Mouse (Mus musculus) lung, postnatal 0 days (tissue): ENCODE data around the gene Ccdc62. TPM values are rescaled to one million over a fixed set of nuclear protein-coding genes. Genes with fewer than 3 reads are reported as not detected.

Experiments
- ATAC-seq: fragments of 200-750 bp; cut with Nextera tagmentation; 2 replicates; pipeline ENCODE4 v1.8.0; 2017; ENCODE audit warnings: moderate library complexity
- DNase-seq: peaks from one replicate; pipeline ENCODE4 v3.0.0-alpha.2; 2016; ENCODE audit warnings: low spot score
- H3K27ac ChIP-seq: fragments of 300-500 bp; sonication (generic); 2 replicates; pipeline ENCODE4 v1.5.1; 2014; ENCODE audit warnings: antibody characterized with exemption, mild to moderate bottlenecking, low read length, mixed read lengths
- H3K27me3 ChIP-seq: fragments of 300-500 bp; sonication (generic); replicated peaks from 2 replicates; pipeline ENCODE4 v1.6.1; 2014; ENCODE audit warnings: low read length, mixed read lengths; ENCODE audit not compliant: insufficient read depth
- H3K36me3 ChIP-seq: fragments of 300-500 bp; sonication (generic); 2 replicates; pipeline ENCODE4 v1.6.1; 2014; ENCODE audit warnings: low read length, mixed read lengths; ENCODE audit not compliant: insufficient read depth
- H3K4me1 ChIP-seq: fragments of 300-500 bp; sonication (generic); 2 replicates; pipeline ENCODE4 v1.6.1; 2014; ENCODE audit warnings: antibody characterized with exemption, low read depth, low read length, mixed read lengths; ENCODE audit not compliant: insufficient read depth
- H3K4me2 ChIP-seq: fragments of 300-500 bp; sonication (generic); replicated peaks from 2 replicates; pipeline ENCODE4 v1.6.1; 2014; ENCODE audit warnings: low read depth, mild to moderate bottlenecking, low read length, moderate library complexity, mixed read lengths
- H3K4me3 ChIP-seq: fragments of 300-500 bp; sonication (generic); 2 replicates; pipeline ENCODE4 v1.5.1; 2014; ENCODE audit warnings: low read depth, low read length
- H3K9ac ChIP-seq: fragments of 300-500 bp; sonication (generic); replicated peaks from 2 replicates; pipeline ENCODE4 v1.6.1; 2014; ENCODE audit warnings: low read depth, mild to moderate bottlenecking
- H3K9me3 ChIP-seq: fragments of 300-500 bp; sonication (generic); 2 replicates; pipeline ENCODE4 v1.6.1; 2016; ENCODE audit warnings: low read length, mixed read lengths
- CTCF ChIP-seq: IDR thresholded peaks from 2 replicates; pipeline ENCODE4 v1.5.1; 2016; ENCODE audit warnings: antibody characterized with exemption, mild to moderate bottlenecking
- EP300 ChIP-seq: IDR thresholded peaks from 2 replicates; pipeline ENCODE4 v1.6.1; 2016; ENCODE audit warnings: antibody characterized with exemption, mild to moderate bottlenecking, control low read depth
- WGBS: fragments of 180-500 bp; shearing (Covaris S2); extraction: QIAGEN DNeasy Blood & Tissue Kit; methylation state at CpG from one replicate; pipeline ENCODE4 v1.1.7; 2014; 5-methylcytosine and 5-hydroxymethylcytosine counted together
- polyA plus RNA-seq: library from polyadenylated mRNA; unstranded; fragments of >200 nt; fragmentation: Nextera tagmentation; extraction: Ambion mirVana; gene quantifications from 2 replicates; pipeline ENCODE4 v1.2.1, GENCODE M21; 2015

Gene Ccdc62
- polyA plus RNA-seq, 1 experiment from 2014 or later = 6.3 TPM

- Histone ChIP-seq H3K36me3 (no peaks in the 10 kb centered on the region), H3K4me1 (no peaks in the 10 kb centered on the region), H3K9ac (no peak overlapping the region), H3K9me3 (no peaks in the 10 kb centered on the region), H3K27me3 (no peaks in the 10 kb centered on the region), H3K4me2 (no peak overlapping the region), H3K27ac (no peak overlapping the region), H3K4me3 (no peak overlapping the region)
- no peak for TF ChIP-seq EP300
- TF ChIP-seq CTCF = no peak
- WGBS = 80% methylated on average over 4 of the region's 4 CpGs
- no peak for DNase-seq
- ATAC-seq = peak; percentile 64
Observed at GRCm38 (mm10) chr5:123964208-123964607, 33.7 kb downstream of the Ccdc62 start.

DNA sequence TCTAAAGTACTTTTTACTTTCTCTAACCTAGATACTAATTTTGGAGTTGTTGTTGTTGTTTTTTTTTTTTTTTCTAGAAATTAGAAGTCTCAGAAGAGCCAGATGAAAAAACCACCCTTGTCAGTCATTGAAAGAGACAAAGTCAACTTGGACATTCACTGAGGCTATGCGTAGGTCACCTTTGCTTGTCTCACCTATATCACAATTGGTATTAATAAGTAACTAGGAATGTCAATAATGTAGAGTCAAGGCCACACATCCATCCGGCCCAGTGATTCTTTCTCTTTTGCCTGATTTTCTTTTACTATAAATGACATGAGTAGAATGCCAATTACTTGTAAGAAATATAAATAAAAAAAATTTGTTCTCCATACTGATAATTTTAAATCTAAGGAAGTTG, 36.3 kb downstream of the Ccdc62 start:
- H3K4me1 ChIP-seq = no peaks in the 10 kb centered on the region
- no peak overlapping the region for H3K4me2 ChIP-seq
- H3K36me3 ChIP-seq = no peaks in the 10 kb centered on the region
- H3K9me3 ChIP-seq = no peaks in the 10 kb centered on the region
- 73% methylated on average over 2 of the region's 2 CpGs for WGBS
- H3K27ac ChIP-seq = no peak overlapping the region
- H3K4me3 ChIP-seq = no peak overlapping the region
- ATAC-seq = no peak
- no peak overlapping the region for H3K9ac ChIP-seq
- no peak for DNase-seq
- no peak for TF ChIP-seq EP300
- H3K27me3 ChIP-seq = no peaks in the 10 kb centered on the region

DNA sequence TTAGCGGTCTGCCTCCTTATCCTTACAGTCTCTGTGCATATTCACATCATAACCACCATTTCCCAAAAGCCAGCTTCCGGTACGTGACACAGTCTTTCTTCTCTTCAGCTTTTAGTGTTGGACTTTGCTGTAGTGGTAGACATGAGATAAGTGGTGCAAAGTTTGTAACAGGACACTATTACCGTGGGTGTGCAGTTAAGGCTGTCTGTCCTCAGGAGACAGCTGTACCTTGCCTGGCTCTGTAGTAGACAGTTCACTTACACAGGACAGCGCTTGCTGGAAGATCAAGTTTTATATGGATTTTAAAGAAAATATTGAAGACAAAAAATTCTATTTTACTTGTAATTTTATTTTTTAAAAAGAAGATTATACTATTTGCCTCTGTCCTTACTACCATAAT, 38.0 kb downstream of the Ccdc62 start:
- Histone ChIP-seq H3K27me3 (no peaks in the 10 kb centered on the region), H3K9me3 (no peaks in the 10 kb centered on the region)

GRCm38 (mm10) chr5:123969216-123969615, 38.7 kb downstream of the Ccdc62 start:
- Histone ChIP-seq H3K9ac (no peak overlapping the region), H3K27ac (no peak overlapping the region), H3K9me3 (no peaks in the 10 kb centered on the region), H3K4me1 (no peaks in the 10 kb centered on the region), H3K27me3 (no peaks in the 10 kb centered on the region), H3K4me3 (no peak overlapping the region), H3K36me3 (no peaks in the 10 kb centered on the region), H3K4me2 (no peak overlapping the region)
- no peak for DNase-seq
- 68% methylated on average over 8 of the region's 8 CpGs for WGBS
- no peak for ATAC-seq
- TF ChIP-seq CTCF (no peak), EP300 (no peak)

More for the DNA sequence above, 38.0 kb downstream of the Ccdc62 start:
- no peak for TF ChIP-seq CTCF
- no peak for TF ChIP-seq EP300
- Histone ChIP-seq H3K9ac (no peak overlapping the region), H3K4me2 (no peak overlapping the region), H3K36me3 (no peaks in the 10 kb centered on the region), H3K27ac (no peak overlapping the region), H3K4me1 (no peaks in the 10 kb centered on the region), H3K4me3 (no peak overlapping the region)
- ATAC-seq = no peak
- WGBS = 56% methylated on average over 5 of the region's 5 CpGs
- DNase-seq = no peak

GRCm38 (mm10) chr5:123970576-123970975, 40.1 kb downstream of the Ccdc62 start:
- Histone ChIP-seq H3K9me3 (no peaks in the 10 kb centered on the region), H3K4me2 (no peak overlapping the region), H3K4me1 (peaks cover 6% of the 10 kb centered on the region; the same call in 1 of the 2 replicates), H3K4me3 (no peak overlapping the region), H3K36me3 (no peaks in the 10 kb centered on the region), H3K9ac (no peak overlapping the region), H3K27me3 (no peaks in the 10 kb centered on the region), H3K27ac (no peak overlapping the region)
- WGBS = 83% methylated on average over 4 of the region's 4 CpGs
- no peak for ATAC-seq
- TF ChIP-seq EP300 (no peak), CTCF (no peak)
- DNase-seq = no peak

DNA sequence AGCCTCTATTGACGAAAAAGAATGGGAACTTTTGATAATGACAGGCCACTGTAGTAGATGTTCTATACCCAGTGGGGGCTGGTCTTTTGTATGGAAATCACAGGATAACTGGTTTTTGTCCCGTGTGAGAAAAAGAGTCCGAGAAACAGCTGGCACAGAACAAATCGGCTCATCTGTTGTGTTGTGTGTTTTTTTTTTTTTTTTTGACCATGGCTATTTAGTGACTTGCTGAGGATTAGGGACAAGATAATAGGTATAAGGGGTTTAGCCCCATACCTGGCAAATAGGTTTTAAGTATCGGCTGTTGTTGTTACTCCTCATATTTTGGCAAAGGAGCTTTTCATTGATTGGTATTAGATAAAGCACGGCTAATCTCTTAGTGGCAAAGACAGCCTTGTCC, 42.0 kb downstream of the Ccdc62 start:
- no peaks in the 10 kb centered on the region for H3K9me3 ChIP-seq
- no peak overlapping the region for H3K4me3 ChIP-seq
- peaks cover 9% of the 10 kb centered on the region; the same call in 1 of the 2 replicates for H3K4me1 ChIP-seq
- H3K9ac ChIP-seq = no peak overlapping the region
- no peaks in the 10 kb centered on the region for H3K27me3 ChIP-seq
- H3K36me3 ChIP-seq = no peaks in the 10 kb centered on the region
- no peak for ATAC-seq
- no peak for DNase-seq
- 62% methylated on average over 6 of the region's 6 CpGs for WGBS
- TF ChIP-seq EP300 = no peak
- TF ChIP-seq CTCF = no peak
- no peak overlapping the region for H3K4me2 ChIP-seq
- H3K27ac ChIP-seq = no peak overlapping the region
